Mouse (Mus musculus): ENCODE results near the gene Iffo1.

DNA sequence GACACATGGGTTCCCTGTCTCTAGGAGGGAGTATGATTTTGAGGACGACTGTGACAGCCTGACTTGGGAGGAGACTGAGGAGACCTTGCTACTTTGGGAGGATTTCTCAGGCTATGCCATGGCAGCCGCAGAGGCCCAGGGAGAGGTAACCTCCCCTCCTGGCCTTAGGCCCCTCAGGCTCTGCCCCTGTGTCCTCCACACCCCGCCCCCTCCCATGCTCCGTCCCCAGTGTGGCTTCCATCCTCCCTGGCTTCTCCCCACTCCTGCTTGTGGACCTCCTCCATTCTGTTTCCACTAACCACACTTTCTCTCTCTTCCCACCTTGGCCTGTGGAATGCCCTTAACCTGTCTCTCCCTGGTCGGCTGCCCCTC, 8.0 kb downstream of the Iffo1 start:
- TF ChIP-seq CTCF (IDR thresholded peaks at IDR 0.05; ENCODE audit: extremely low read depth, insufficient read depth, insufficient read length, insufficient replicate concordance) (no peak), POLR2A (IDR thresholded peaks at IDR 0.05; ENCODE audit: low read depth, low read length) (no peak)

All from spleen, adult 2 months (tissue).